Mouse (Mus musculus) macrophage (primary cell): ENCODE results near the gene Ltbp4. TPM values are rescaled to one million over a fixed set of nuclear protein-coding genes. Genes with fewer than 3 reads are reported as not detected.

ENCODE experiments used
- H3K27ac ChIP-seq: fragments of 350-480 bp; formaldehyde crosslinking; 2 replicates; pipeline ENCODE4 v1.9.0; 2021
- H3K36me3 ChIP-seq: fragments of 350-480 bp; formaldehyde crosslinking; 2 replicates; pipeline ENCODE4 v1.9.0; 2021; ENCODE audit errors: inconsistent target
- H3K4me3 ChIP-seq: fragments of 350-480 bp; formaldehyde crosslinking; 2 replicates; pipeline ENCODE4 v1.9.0; 2021; ENCODE audit errors: inconsistent target
- H3K79me2 ChIP-seq: fragments of 350-480 bp; formaldehyde crosslinking; 2 replicates; pipeline ENCODE4 v1.9.0; 2021; ENCODE audit errors: inconsistent target
- WGBS: methylation state at CpG from one replicate; pipeline ENCODE4 v1.1.7; 2026; ENCODE audit warnings: inconsistent platforms; ENCODE audit not compliant: missing documents; 5-methylcytosine and 5-hydroxymethylcytosine counted together
- polyA plus RNA-seq: library from polyadenylated mRNA; stranded (reverse); fragments of 250-400 nt; gene quantifications from 3 replicates; pipeline ENCODE4 v1.2.4, GENCODE M21; 2018; ENCODE audit warnings: inconsistent platforms

Ltbp4 gene
- polyA plus RNA-seq, 1 experiment from 2014 or later: not detected

DNA sequence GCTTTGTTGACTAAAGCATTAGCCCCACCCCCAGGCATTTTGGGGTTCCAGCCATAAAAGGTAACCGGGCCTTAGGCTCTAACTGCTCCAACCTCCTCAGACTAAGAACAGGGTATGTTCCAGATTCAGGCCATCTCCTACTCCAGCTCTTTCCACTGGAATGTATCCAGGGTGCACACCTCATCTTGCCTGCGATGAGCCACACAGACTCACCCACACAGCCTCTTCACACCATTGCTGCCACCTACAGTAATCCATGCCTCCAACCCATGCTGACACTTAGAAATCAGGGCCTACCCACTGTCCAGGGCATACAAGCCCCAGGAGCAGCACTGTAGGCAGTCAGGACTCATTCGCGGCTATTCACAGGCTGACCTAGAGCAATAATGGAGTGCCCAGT, 1.6 kb upstream of the Ltbp4 start:
- Histone ChIP-seq H3K36me3 (peaks cover 10% of the 10 kb centered on the region; the same call in 1 of the 2 replicates), H3K79me2 (no peaks in the 10 kb centered on the region), H3K27ac (no peak overlapping the region), H3K4me3 (no peak overlapping the region)
- WGBS: 70% methylated on average over 4 of the region's 4 CpGs

DNA sequence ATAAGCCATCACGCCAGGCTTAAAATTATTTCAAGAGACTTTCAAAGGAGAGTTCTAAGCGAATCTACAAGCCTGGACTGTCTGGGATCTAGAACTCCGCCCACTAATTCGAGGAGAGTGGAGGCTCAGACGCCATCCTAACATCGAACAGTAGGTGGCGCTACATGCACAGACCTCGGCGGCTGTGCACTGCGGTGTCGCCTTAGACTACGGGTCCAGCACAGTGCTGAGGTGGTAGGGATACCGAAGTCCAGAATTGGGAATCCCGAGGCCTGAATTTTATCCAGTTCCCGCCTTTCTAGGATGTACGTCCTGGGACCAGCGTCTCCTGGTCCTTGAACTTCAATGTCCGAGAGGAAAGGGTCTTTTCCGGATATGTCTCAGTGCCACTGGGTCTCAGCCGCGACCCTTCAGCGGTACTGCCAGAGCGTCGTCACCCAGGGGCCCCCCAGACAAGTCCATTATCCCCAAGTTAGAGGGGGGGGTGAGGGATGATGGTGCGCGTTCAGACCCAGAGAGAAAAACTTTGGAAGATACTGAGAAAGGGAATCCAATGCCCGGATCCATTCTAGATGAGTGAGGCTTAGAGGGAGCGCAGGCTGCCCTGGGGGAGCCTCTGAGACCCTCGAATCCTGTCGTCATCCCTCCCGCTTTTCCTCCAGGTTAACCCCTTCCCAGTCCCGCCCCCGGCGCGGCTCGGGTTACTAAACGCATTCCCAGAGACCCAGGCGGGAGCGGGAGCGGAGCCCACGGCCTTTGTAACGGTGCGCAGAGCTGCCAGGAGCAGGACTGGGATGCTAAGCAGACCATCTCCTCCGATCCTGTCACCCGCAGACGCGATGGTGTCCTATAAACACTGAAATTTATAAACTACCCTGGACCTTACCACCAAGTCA, 1.3 kb downstream of the Ltbp4 start:
- Histone ChIP-seq H3K4me3 (no peak overlapping the region), H3K79me2 (no peaks in the 10 kb centered on the region), H3K36me3 (no peaks in the 10 kb centered on the region), H3K27ac (no peak overlapping the region)
- 5% methylated on average over 43 of the region's 47 CpGs for WGBS

GRCm38 (mm10) chr7:27335011-27335720, 2.3 kb downstream of the Ltbp4 start:
- Histone ChIP-seq H3K79me2 (no peaks in the 10 kb centered on the region), H3K4me3 (no peak overlapping the region), H3K27ac (no peak overlapping the region), H3K36me3 (no peaks in the 10 kb centered on the region)
- 63% methylated on average over 15 of the region's 15 CpGs for WGBS

DNA sequence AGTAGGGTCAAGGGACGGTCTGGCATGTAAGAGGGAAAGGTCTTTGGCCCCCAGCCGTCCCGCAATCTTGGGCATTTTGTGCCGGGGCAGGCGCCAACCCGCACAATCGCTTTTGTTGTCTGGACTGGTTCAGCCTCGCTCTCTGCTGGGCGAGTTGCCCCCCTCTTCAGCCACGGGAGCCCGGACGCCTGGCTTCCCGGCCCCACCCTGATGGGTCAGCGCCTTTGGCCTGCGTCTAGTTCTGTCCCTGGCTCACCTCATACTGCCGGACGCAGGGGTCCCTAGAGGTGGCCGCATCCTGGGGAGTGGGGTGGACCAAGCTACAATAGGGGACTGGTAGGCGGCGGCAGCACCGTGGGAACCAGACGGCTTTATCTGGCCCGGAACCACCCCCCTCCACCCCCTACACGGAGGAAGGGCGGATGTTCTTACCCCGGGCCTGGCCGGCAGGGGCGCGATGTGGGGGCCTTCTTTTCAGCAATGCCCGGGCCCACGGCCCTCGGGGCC, 3.0 kb downstream of the Ltbp4 start:
- 5% methylated on average over 27 of the region's 32 CpGs for WGBS
- Histone ChIP-seq H3K4me3 (no peak overlapping the region), H3K27ac (no peak overlapping the region)

GRCm38 (mm10) chr7:27333316-27333941, 4.1 kb downstream of the Ltbp4 start:
- 2% methylated on average over 70 of the region's 77 CpGs for WGBS
- Histone ChIP-seq H3K36me3 (no peaks in the 10 kb centered on the region), H3K79me2 (no peaks in the 10 kb centered on the region), H3K4me3 (no peak overlapping the region), H3K27ac (no peak overlapping the region)

More for the DNA sequence above, 3.0 kb downstream of the Ltbp4 start:
- H3K79me2 ChIP-seq: no peaks in the 10 kb centered on the region
- no peaks in the 10 kb centered on the region for H3K36me3 ChIP-seq

- Histone ChIP-seq H3K36me3 (no peaks in the 10 kb centered on the region), H3K79me2 (no peaks in the 10 kb centered on the region), H3K4me3 (no peak overlapping the region), H3K27ac (no peak overlapping the region)
- 2% methylated on average over 24 of the region's 39 CpGs for WGBS
Measured at GRCm38 (mm10) chr7:27332353-27333199, 4.9 kb downstream of the Ltbp4 start.

- WGBS: 5% methylated on average over 8 of the region's 8 CpGs
- H3K79me2 ChIP-seq: no peaks in the 10 kb centered on the region
- no peak overlapping the region for H3K27ac ChIP-seq
- H3K36me3 ChIP-seq: no peaks in the 10 kb centered on the region
- no peak overlapping the region for H3K4me3 ChIP-seq
Measured at GRCm38 (mm10) chr7:27331854-27332253, 5.6 kb downstream of the Ltbp4 start.

GRCm38 (mm10) chr7:27331541-27331851, 6.0 kb downstream of the Ltbp4 start:
- H3K27ac ChIP-seq: no peak overlapping the region
- 4% methylated on average over 8 of the region's 8 CpGs for WGBS
- H3K4me3 ChIP-seq: no peak overlapping the region
- no peaks in the 10 kb centered on the region for H3K36me3 ChIP-seq
- no peaks in the 10 kb centered on the region for H3K79me2 ChIP-seq

- no peaks in the 10 kb centered on the region for H3K36me3 ChIP-seq
- H3K27ac ChIP-seq: no peak overlapping the region
- H3K79me2 ChIP-seq: no peaks in the 10 kb centered on the region
- H3K4me3 ChIP-seq: peak overlapping the region; percentile 38
- under 1% methylated on average over 38 of the region's 39 CpGs for WGBS
Measured at GRCm38 (mm10) chr7:27330709-27331540, 6.6 kb downstream of the Ltbp4 start.

DNA sequence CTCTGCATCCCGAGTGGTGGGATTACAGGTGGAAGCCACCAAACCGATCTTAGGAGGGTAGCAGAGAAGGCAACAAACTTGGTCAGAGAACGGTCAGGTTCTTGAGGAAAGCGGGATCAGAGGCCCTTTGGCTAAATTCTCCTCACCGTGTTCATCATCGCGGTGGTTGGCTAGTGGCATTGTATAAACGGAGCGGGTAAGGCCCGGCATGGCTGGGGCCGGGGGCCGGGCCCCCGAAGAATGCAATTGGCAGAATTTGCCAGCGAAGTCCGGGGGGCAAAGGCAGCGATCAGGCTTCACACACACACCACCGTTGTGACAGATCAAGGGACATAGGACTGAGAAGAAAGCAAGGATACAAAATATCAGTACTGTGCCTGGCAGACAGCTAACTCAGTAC, 7.5 kb downstream of the Ltbp4 start:
- Histone ChIP-seq H3K36me3 (no peaks in the 10 kb centered on the region), H3K27ac (no peak overlapping the region), H3K4me3 (peak overlapping the region; percentile 38), H3K79me2 (no peaks in the 10 kb centered on the region)
- WGBS: 19% methylated on average over 17 of the region's 17 CpGs

DNA sequence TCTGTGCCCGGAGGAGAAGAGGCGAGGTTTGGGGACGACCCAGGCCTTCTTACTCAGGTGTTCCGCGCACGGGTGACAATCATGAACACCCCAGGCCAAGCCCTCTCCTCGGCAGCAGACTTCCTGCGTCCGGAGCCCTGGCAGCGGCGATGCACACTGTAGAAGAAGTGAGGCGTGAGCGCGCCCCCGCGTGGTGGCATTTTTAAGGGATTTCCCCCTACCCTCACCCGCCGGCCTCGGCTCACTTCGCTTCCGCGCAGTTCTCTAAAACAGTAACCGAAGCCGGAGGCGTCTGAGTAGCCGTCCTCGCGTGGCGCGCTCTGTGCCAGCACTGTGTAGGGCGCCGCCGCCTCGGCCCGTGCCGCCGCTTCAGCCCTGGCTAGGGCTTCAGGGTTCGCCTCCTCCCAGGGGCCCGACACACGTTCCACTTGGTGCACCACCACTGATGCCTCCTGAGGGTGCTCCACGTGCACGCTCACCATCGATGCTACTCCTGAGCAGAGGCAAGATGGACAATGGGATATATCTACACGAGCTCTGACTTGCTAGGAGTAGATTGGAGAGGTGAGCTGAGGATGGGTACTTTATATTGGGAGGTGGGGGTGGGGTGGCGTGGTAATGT, 8.1 kb downstream of the Ltbp4 start:
- Histone ChIP-seq H3K4me3 (no peak overlapping the region), H3K36me3 (no peaks in the 10 kb centered on the region), H3K79me2 (no peaks in the 10 kb centered on the region), H3K27ac (no peak overlapping the region)
- WGBS: 4% methylated on average over 45 of the region's 45 CpGs

DNA sequence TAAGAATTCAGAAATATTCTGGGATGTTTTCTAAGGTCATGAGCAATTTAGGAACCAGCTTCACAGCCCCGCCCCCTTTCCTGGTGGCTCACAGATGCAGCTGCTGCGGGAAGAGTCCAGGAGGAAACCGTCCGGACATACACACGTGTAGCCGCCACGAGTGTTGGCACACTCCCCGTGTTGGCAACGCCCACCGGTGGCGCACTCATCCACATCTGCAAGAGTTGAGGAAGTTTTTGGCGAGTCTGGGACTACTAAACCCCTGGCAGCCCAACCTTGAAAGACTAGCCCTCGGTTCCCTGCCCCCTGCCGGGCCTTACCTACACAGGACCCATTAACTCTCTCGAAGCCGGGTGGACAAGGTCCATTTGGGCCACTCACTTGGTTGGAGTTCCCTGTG, 8.8 kb downstream of the Ltbp4 start:
- Histone ChIP-seq H3K36me3 (no peaks in the 10 kb centered on the region), H3K79me2 (no peaks in the 10 kb centered on the region), H3K4me3 (no peak overlapping the region), H3K27ac (no peak overlapping the region)
- WGBS: 30% methylated on average over 16 of the region's 16 CpGs

DNA sequence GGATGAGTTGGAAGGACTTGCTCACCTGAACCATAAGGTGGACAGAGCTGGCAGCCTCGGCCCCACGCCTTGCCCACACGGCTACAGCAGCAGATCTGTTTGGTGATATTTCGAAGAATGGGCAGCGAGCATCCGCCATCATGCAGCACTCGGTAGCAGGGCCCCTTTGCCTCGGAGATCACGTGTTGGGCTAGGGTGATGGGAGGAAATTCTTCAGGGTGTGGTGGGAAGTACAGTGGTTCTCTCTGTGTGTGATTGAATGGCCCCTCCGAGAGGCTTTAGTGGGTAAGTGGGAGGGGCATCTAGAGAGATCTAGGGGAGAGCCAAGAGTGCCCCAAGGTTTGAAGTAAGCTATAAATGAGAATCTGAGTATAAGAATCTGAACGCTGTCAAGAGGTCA, 9.3 kb downstream of the Ltbp4 start:
- Histone ChIP-seq H3K27ac (no peak overlapping the region), H3K79me2 (no peaks in the 10 kb centered on the region)
- WGBS: 86% methylated on average over 10 of the region's 11 CpGs

More for the DNA sequence above, 9.3 kb downstream of the Ltbp4 start:
- H3K4me3 ChIP-seq: no peak overlapping the region
- H3K36me3 ChIP-seq: no peaks in the 10 kb centered on the region
